Mouse (Mus musculus) liver, embryonic 12.5 days (tissue): ENCODE measurements at regions not wholly inside any gene's neighbourhood (a gene's known extent, or its start where the extent isn't known, plus 50 kb on each side); places are given as distances from the start of the nearest gene placed in this dataset.

Source experiments
- ATAC-seq: fragments of 200-750 bp; cut with Nextera tagmentation; 2 replicates; pipeline ENCODE4 v1.8.0; 2017; ENCODE audit warnings: moderate number of reproducible peaks, mild to moderate bottlenecking, moderate library complexity
- H3K27ac ChIP-seq: fragments of 300-500 bp; sonication (generic); 2 replicates; pipeline ENCODE4 v1.5.1; 2016; ENCODE audit warnings: mild to moderate bottlenecking
- H3K27me3 ChIP-seq: fragments of 300-500 bp; sonication (generic); replicated peaks from 2 replicates; pipeline ENCODE4 v1.6.1; 2016; ENCODE audit warnings: mild to moderate bottlenecking, moderate library complexity
- H3K36me3 ChIP-seq: fragments of 300-500 bp; sonication (generic); 2 replicates; pipeline ENCODE4 v1.6.1; 2016; ENCODE audit warnings: mild to moderate bottlenecking, moderate library complexity
- H3K4me1 ChIP-seq: fragments of 300-500 bp; sonication (generic); 2 replicates; pipeline ENCODE4 v1.6.1; 2016
- H3K4me2 ChIP-seq: fragments of 300-500 bp; sonication (generic); 2 replicates; pipeline ENCODE4 v1.6.1; 2016; ENCODE audit warnings: mild to moderate bottlenecking, moderate library complexity
- H3K4me3 ChIP-seq: fragments of 300-500 bp; sonication (generic); 2 replicates; pipeline ENCODE4 v1.5.1; 2016; ENCODE audit warnings: mild to moderate bottlenecking, moderate library complexity
- H3K9ac ChIP-seq: fragments of 300-500 bp; sonication (generic); 2 replicates; pipeline ENCODE4 v1.6.1; 2016; ENCODE audit warnings: mild to moderate bottlenecking, moderate library complexity
- H3K9me3 ChIP-seq: fragments of 300-500 bp; sonication (generic); replicated peaks from 2 replicates; pipeline ENCODE4 v1.6.1; 2016; ENCODE audit warnings: mild to moderate bottlenecking, moderate library complexity
- WGBS: fragments of 180-500 bp; shearing (Covaris S2); methylation state at CpG from one replicate; pipeline ENCODE4 v1.1.7; 2016; ENCODE audit not compliant: insufficient replicate concordance; 5-methylcytosine and 5-hydroxymethylcytosine counted together

- Histone ChIP-seq H3K4me2 (no peak overlapping the region), H3K4me1 (no peaks in the 10 kb centered on the region), H3K27ac (no peak overlapping the region), H3K27me3 (no peaks in the 10 kb centered on the region), H3K9me3 (no peaks in the 10 kb centered on the region), H3K36me3 (no peaks in the 10 kb centered on the region), H3K9ac (no peak overlapping the region), H3K4me3 (no peak overlapping the region)
- no peak for ATAC-seq
- 69% methylated on average over 13 of the region's 13 CpGs for WGBS
These were observed 277.7 kb upstream of the Nt5e start for GRCm38 (mm10) chr9:88049270-88049669.

GRCm38 (mm10) chr9:88049792-88050191 lies 277.2 kb upstream of the Nt5e start:
- Histone ChIP-seq H3K4me1 (no peaks in the 10 kb centered on the region), H3K4me3 (no peak overlapping the region), H3K27me3 (no peaks in the 10 kb centered on the region), H3K9me3 (no peaks in the 10 kb centered on the region), H3K36me3 (no peaks in the 10 kb centered on the region), H3K4me2 (no peak overlapping the region), H3K9ac (no peak overlapping the region), H3K27ac (no peak overlapping the region)
- no peak for ATAC-seq
- 61% methylated on average over 4 of the region's 4 CpGs for WGBS

- Histone ChIP-seq H3K4me3 (no peak overlapping the region), H3K9me3 (no peaks in the 10 kb centered on the region), H3K27ac (no peak overlapping the region), H3K36me3 (no peaks in the 10 kb centered on the region), H3K4me2 (no peak overlapping the region), H3K4me1 (no peaks in the 10 kb centered on the region), H3K9ac (no peak overlapping the region), H3K27me3 (no peaks in the 10 kb centered on the region)
- no peak for ATAC-seq
- 71% methylated on average over 4 of the region's 4 CpGs for WGBS
These were observed 268.4 kb upstream of the Nt5e start for GRCm38 (mm10) chr9:88058551-88058950.

- H3K36me3 ChIP-seq, result no peaks in the 10 kb centered on the region
- no peaks in the 10 kb centered on the region for H3K9me3 ChIP-seq
- H3K27me3 ChIP-seq, result no peaks in the 10 kb centered on the region
- no peak overlapping the region for H3K27ac ChIP-seq
- no peaks in the 10 kb centered on the region for H3K4me1 ChIP-seq
- no peak overlapping the region for H3K4me2 ChIP-seq
- no peak for ATAC-seq
- WGBS, result 65% methylated on average over 3 of the region's 3 CpGs
- H3K9ac ChIP-seq, result no peak overlapping the region
- no peak overlapping the region for H3K4me3 ChIP-seq
These were observed 268.0 kb upstream of the Nt5e start for GRCm38 (mm10) chr9:88059005-88059404.

- no peaks in the 10 kb centered on the region for H3K9me3 ChIP-seq
- no peaks in the 10 kb centered on the region for H3K4me1 ChIP-seq
- ATAC-seq, result no peak
- H3K27me3 ChIP-seq, result no peaks in the 10 kb centered on the region
- H3K4me3 ChIP-seq, result no peak overlapping the region
- no peak overlapping the region for H3K9ac ChIP-seq
- no peak overlapping the region for H3K27ac ChIP-seq
- no peak overlapping the region for H3K4me2 ChIP-seq
- no peaks in the 10 kb centered on the region for H3K36me3 ChIP-seq
- 44% methylated on average over 3 of the region's 3 CpGs for WGBS
These were observed 262.9 kb upstream of the Nt5e start for GRCm38 (mm10) chr9:88063973-88064676.

- no peaks in the 10 kb centered on the region for H3K9me3 ChIP-seq
- no peaks in the 10 kb centered on the region for H3K27me3 ChIP-seq
- no peaks in the 10 kb centered on the region for H3K4me1 ChIP-seq
- no peak overlapping the region for H3K27ac ChIP-seq
- WGBS, result 54% methylated on average over 4 of the region's 4 CpGs
- no peak for ATAC-seq
- H3K36me3 ChIP-seq, result no peaks in the 10 kb centered on the region
- H3K4me2 ChIP-seq, result no peak overlapping the region
- H3K4me3 ChIP-seq, result no peak overlapping the region
- no peak overlapping the region for H3K9ac ChIP-seq
These were observed 261.9 kb upstream of the Nt5e start for GRCm38 (mm10) chr9:88065057-88065456.

GRCm38 (mm10) chr9:88065777-88066176 lies 261.2 kb upstream of the Nt5e start:
- ATAC-seq, result no peak
- Histone ChIP-seq H3K36me3 (no peaks in the 10 kb centered on the region), H3K9ac (no peak overlapping the region), H3K4me3 (no peak overlapping the region), H3K4me2 (no peak overlapping the region), H3K27me3 (no peaks in the 10 kb centered on the region), H3K9me3 (no peaks in the 10 kb centered on the region), H3K27ac (no peak overlapping the region), H3K4me1 (no peaks in the 10 kb centered on the region)
- 72% methylated on average over 7 of the region's 7 CpGs for WGBS

- Histone ChIP-seq H3K27ac (no peak overlapping the region), H3K27me3 (no peaks in the 10 kb centered on the region), H3K4me1 (no peaks in the 10 kb centered on the region), H3K9me3 (no peaks in the 10 kb centered on the region), H3K4me2 (no peak overlapping the region), H3K9ac (no peak overlapping the region), H3K36me3 (no peaks in the 10 kb centered on the region), H3K4me3 (no peak overlapping the region)
- ATAC-seq, result no peak
- 82% methylated on average over 8 of the region's 8 CpGs for whole genome bisulfite sequencing
These were observed 258.7 kb upstream of the Nt5e start for GRCm38 (mm10) chr9:88068322-88068721.

- no peaks in the 10 kb centered on the region for H3K9me3 ChIP-seq
- H3K36me3 ChIP-seq, result no peaks in the 10 kb centered on the region
- no peak overlapping the region for H3K27ac ChIP-seq
- H3K9ac ChIP-seq, result no peak overlapping the region
- H3K4me3 ChIP-seq, result no peak overlapping the region
- no peaks in the 10 kb centered on the region for H3K4me1 ChIP-seq
- WGBS, result 74% methylated on average over 15 of the region's 15 CpGs
- H3K4me2 ChIP-seq, result no peak overlapping the region
- H3K27me3 ChIP-seq, result no peaks in the 10 kb centered on the region
- no peak for ATAC-seq
These were observed 258.1 kb upstream of the Nt5e start for GRCm38 (mm10) chr9:88068881-88069304.

GRCm38 (mm10) chr9:88069834-88070233 lies 257.2 kb upstream of the Nt5e start:
- H3K9ac ChIP-seq, result no peak overlapping the region
- H3K36me3 ChIP-seq, result no peaks in the 10 kb centered on the region
- no peak overlapping the region for H3K27ac ChIP-seq
- no peak overlapping the region for H3K4me3 ChIP-seq
- no peak overlapping the region for H3K4me2 ChIP-seq
- no peaks in the 10 kb centered on the region for H3K9me3 ChIP-seq
- ATAC-seq, result no peak
- 74% methylated on average over 13 of the region's 13 CpGs for WGBS
- H3K4me1 ChIP-seq, result no peaks in the 10 kb centered on the region
- no peaks in the 10 kb centered on the region for H3K27me3 ChIP-seq

- Histone ChIP-seq H3K27ac (no peak overlapping the region), H3K4me1 (no peaks in the 10 kb centered on the region), H3K4me3 (no peak overlapping the region), H3K9me3 (no peaks in the 10 kb centered on the region), H3K4me2 (no peak overlapping the region), H3K36me3 (no peaks in the 10 kb centered on the region), H3K27me3 (no peaks in the 10 kb centered on the region), H3K9ac (no peak overlapping the region)
- ATAC-seq, result no peak
- 10% methylated on average over 6 of the region's 6 CpGs for WGBS
These were observed 253.8 kb upstream of the Nt5e start for GRCm38 (mm10) chr9:88073165-88073564.

GRCm38 (mm10) chr9:88073579-88073978 lies 253.4 kb upstream of the Nt5e start:
- no peak overlapping the region for H3K4me3 ChIP-seq
- no peak overlapping the region for H3K27ac ChIP-seq
- no peak for ATAC-seq
- no peaks in the 10 kb centered on the region for H3K36me3 ChIP-seq
- no peaks in the 10 kb centered on the region for H3K9me3 ChIP-seq
- 63% methylated on average over 7 of the region's 7 CpGs for WGBS
- no peaks in the 10 kb centered on the region for H3K4me1 ChIP-seq
- no peak overlapping the region for H3K4me2 ChIP-seq
- H3K9ac ChIP-seq, result no peak overlapping the region
- H3K27me3 ChIP-seq, result no peaks in the 10 kb centered on the region

GRCm38 (mm10) chr9:88082931-88083479 lies 244.0 kb upstream of the Nt5e start:
- Histone ChIP-seq H3K4me2 (no peak overlapping the region), H3K4me3 (no peak overlapping the region), H3K9ac (no peak overlapping the region), H3K36me3 (no peaks in the 10 kb centered on the region), H3K4me1 (no peaks in the 10 kb centered on the region), H3K9me3 (no peaks in the 10 kb centered on the region), H3K27me3 (no peaks in the 10 kb centered on the region), H3K27ac (no peak overlapping the region)
- ATAC-seq, result no peak
- WGBS, result 48% methylated on average over 5 of the region's 5 CpGs
